Mouse (Mus musculus): ENCODE results near the gene Rnf183.

DNA sequence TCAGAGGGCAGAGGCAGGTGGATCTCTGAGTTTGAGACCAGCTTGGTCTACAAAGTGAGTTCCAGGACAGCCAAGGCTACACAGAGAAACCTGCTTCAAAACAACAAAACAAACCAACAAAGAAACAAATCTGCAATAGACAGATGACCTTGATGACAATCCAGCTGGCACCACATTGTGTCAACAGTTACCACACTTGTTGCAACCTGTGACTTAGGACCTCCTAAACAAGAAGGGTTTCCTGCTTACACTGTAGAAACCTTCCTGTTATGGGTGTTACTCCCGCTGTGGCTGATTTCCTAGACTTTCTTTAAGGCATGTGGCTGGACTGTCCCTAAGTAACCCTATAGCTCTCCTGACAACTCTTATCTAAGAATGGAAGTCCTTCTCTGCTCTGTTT is 39.2 kb downstream of the Rnf183 start:
- TF ChIP-seq CTCF (IDR thresholded peaks at IDR 0.05; ENCODE audit: borderline replicate concordance, insufficient read depth, low read length) = no peak
- TF ChIP-seq POLR2A (IDR thresholded peaks at IDR 0.05; ENCODE audit: low read depth, low read length) = no peak
